Mouse (Mus musculus) limb, embryonic 13.5 days (tissue): Measurements from ENCODE around the gene Slmap. TPM values are rescaled to one million over a fixed set of nuclear protein-coding genes. Genes with fewer than 3 reads are reported as not detected.
"Not testable (repeated sequence)": the region's sequence is repeated elsewhere in the genome, so short reads cannot be mapped to it uniquely, and the experiment has no call there.

Experiments used
- ATAC-seq: fragments of 200-750 bp; cut with Nextera tagmentation; 2 replicates; pipeline ENCODE4 v1.8.0; 2017; ENCODE audit warnings: low read depth, moderate number of reproducible peaks, moderate TSS enrichment; ENCODE audit not compliant: low FRiP score
- H3K27ac ChIP-seq: fragments of 300-500 bp; sonication (generic); 2 replicates; pipeline ENCODE4 v1.5.1; 2015; ENCODE audit warnings: inconsistent platforms, mild to moderate bottlenecking, moderate library complexity
- H3K27me3 ChIP-seq: fragments of 300-500 bp; sonication (generic); 2 replicates; pipeline ENCODE4 v1.6.1; 2015; ENCODE audit warnings: mild to moderate bottlenecking, inconsistent platforms
- H3K36me3 ChIP-seq: fragments of 300-500 bp; sonication (generic); 2 replicates; pipeline ENCODE4 v1.6.1; 2015; ENCODE audit warnings: inconsistent platforms, mild to moderate bottlenecking, moderate library complexity
- H3K4me1 ChIP-seq: fragments of 300-500 bp; sonication (generic); 2 replicates; pipeline ENCODE4 v1.6.1; 2015; ENCODE audit warnings: inconsistent platforms
- H3K4me2 ChIP-seq: fragments of 300-500 bp; sonication (generic); replicated peaks from 2 replicates; pipeline ENCODE4 v1.6.1; 2015; ENCODE audit warnings: inconsistent platforms, mild to moderate bottlenecking, moderate library complexity
- H3K4me3 ChIP-seq: fragments of 300-500 bp; sonication (generic); 2 replicates; pipeline ENCODE4 v1.5.1; 2015; ENCODE audit warnings: moderate library complexity, mild to moderate bottlenecking, inconsistent platforms
- H3K9ac ChIP-seq: fragments of 300-500 bp; sonication (generic); 2 replicates; pipeline ENCODE4 v1.6.1; 2015; ENCODE audit warnings: mild to moderate bottlenecking, inconsistent platforms
- H3K9me3 ChIP-seq: fragments of 300-500 bp; sonication (generic); 2 replicates; pipeline ENCODE4 v1.6.1; 2016; ENCODE audit warnings: inconsistent platforms
- WGBS: fragments of 180-500 bp; shearing (Covaris S2); methylation state at CpG from one replicate; pipeline ENCODE4 v1.1.7; 2015; 5-methylcytosine and 5-hydroxymethylcytosine counted together
- polyA plus RNA-seq: library from polyadenylated mRNA; unstranded; fragments of >200 nt; fragmentation: Nextera tagmentation; extraction: Ambion mirVana; gene quantifications from 2 replicates; pipeline ENCODE4 v1.2.1, GENCODE M21; 2015

The Slmap gene
- polyA plus RNA-seq, 1 experiment from 2014 or later = 16.4 TPM

GRCm38 (mm10) chr14:26530350-26530749, 4.4 kb downstream of the Slmap start:
- no peak overlapping the region for H3K9ac ChIP-seq
- peak overlapping the region; percentile 32 for H3K4me2 ChIP-seq
- no peak overlapping the region for H3K4me3 ChIP-seq
- no peak overlapping the region for H3K27ac ChIP-seq
- no peak for ATAC-seq
- H3K9me3 ChIP-seq = no peaks in the 10 kb centered on the region
- peaks cover 6% of the 10 kb centered on the region; the same call in 1 of the 2 replicates for H3K36me3 ChIP-seq
- H3K27me3 ChIP-seq = no peaks in the 10 kb centered on the region
- 68% methylated on average over 7 of the region's 7 CpGs for WGBS
- H3K4me1 ChIP-seq = peaks cover 44% of the 10 kb centered on the region

GRCm38 (mm10) chr14:26528296-26528695, 6.4 kb downstream of the Slmap start:
- H3K9me3 ChIP-seq = no peaks in the 10 kb centered on the region
- ATAC-seq = no peak

GRCm38 (mm10) chr14:26525955-26526354, 8.8 kb downstream of the Slmap start:
- peaks cover 24% of the 10 kb centered on the region for H3K4me1 ChIP-seq
- 58% methylated on average over 3 of the region's 3 CpGs for WGBS
- H3K27me3 ChIP-seq = no peaks in the 10 kb centered on the region
- H3K4me3 ChIP-seq = no peak overlapping the region
- H3K27ac ChIP-seq = no peak overlapping the region
- H3K9ac ChIP-seq = no peak overlapping the region
- no peak overlapping the region for H3K4me2 ChIP-seq
- H3K9me3 ChIP-seq = no peaks in the 10 kb centered on the region
- peaks cover 6% of the 10 kb centered on the region for H3K36me3 ChIP-seq
- no peak for ATAC-seq

More at GRCm38 (mm10) chr14:26528296-26528695, 6.4 kb downstream of the Slmap start:
- Histone ChIP-seq H3K4me1 (peaks cover 41% of the 10 kb centered on the region), H3K4me2 (no peak overlapping the region), H3K36me3 (peaks cover 6% of the 10 kb centered on the region), H3K27me3 (no peaks in the 10 kb centered on the region), H3K9ac (no peak overlapping the region), H3K4me3 (no peak overlapping the region), H3K27ac (no peak overlapping the region)
- 73% methylated on average over 2 of the region's 2 CpGs for whole genome bisulfite sequencing

GRCm38 (mm10) chr14:26523082-26523481, 11.6 kb downstream of the Slmap start:
- no peaks in the 10 kb centered on the region for H3K9me3 ChIP-seq
- H3K27ac ChIP-seq = no peak overlapping the region
- no peak for ATAC-seq
- H3K4me1 ChIP-seq = no peaks in the 10 kb centered on the region
- no peak overlapping the region for H3K4me3 ChIP-seq
- no peak overlapping the region for H3K4me2 ChIP-seq
- H3K36me3 ChIP-seq = peaks cover 8% of the 10 kb centered on the region
- WGBS = 68% methylated on average over 2 of the region's 2 CpGs
- H3K27me3 ChIP-seq = no peaks in the 10 kb centered on the region
- H3K9ac ChIP-seq = no peak overlapping the region

GRCm38 (mm10) chr14:26519831-26520230, 14.9 kb downstream of the Slmap start:
- 88% methylated on average over 4 of the region's 4 CpGs for WGBS
- Histone ChIP-seq H3K27ac (no peak overlapping the region), H3K4me2 (no peak overlapping the region), H3K27me3 (no peaks in the 10 kb centered on the region), H3K36me3 (peaks cover 4% of the 10 kb centered on the region; the same call in 1 of the 2 replicates), H3K9me3 (no peaks in the 10 kb centered on the region), H3K9ac (no peak overlapping the region), H3K4me1 (peaks cover 3% of the 10 kb centered on the region), H3K4me3 (no peak overlapping the region)
- no peak for ATAC-seq

- no peaks in the 10 kb centered on the region for H3K27me3 ChIP-seq
- H3K4me3 ChIP-seq = no peak overlapping the region
- H3K36me3 ChIP-seq = 0 out of 2 replicates have a peak, but pooled peaks cover 4% of the 10 kb centered on the region
- no peak for ATAC-seq
- no peak overlapping the region for H3K27ac ChIP-seq
- H3K4me1 ChIP-seq = peaks cover 3% of the 10 kb centered on the region
- no peak overlapping the region for H3K9ac ChIP-seq
- 85% methylated on average over 4 of the region's 4 CpGs for WGBS
- no peaks in the 10 kb centered on the region for H3K9me3 ChIP-seq
- no peak overlapping the region for H3K4me2 ChIP-seq
Measured at GRCm38 (mm10) chr14:26517843-26518242, 16.9 kb downstream of the Slmap start.

GRCm38 (mm10) chr14:26516232-26516631, 18.5 kb downstream of the Slmap start:
- not testable (repeated sequence) for H3K4me1 ChIP-seq, H3K27me3 ChIP-seq, H3K36me3 ChIP-seq, H3K4me3 ChIP-seq, ATAC-seq, H3K9me3 ChIP-seq, H3K27ac ChIP-seq, H3K9ac ChIP-seq, H3K4me2 ChIP-seq
- 82% methylated on average over 2 of the region's 2 CpGs for WGBS

GRCm38 (mm10) chr14:26515802-26516201, 18.9 kb downstream of the Slmap start:
- H3K27ac ChIP-seq = no peak overlapping the region
- 75% methylated on average over 9 of the region's 9 CpGs for WGBS
- H3K36me3 ChIP-seq = 0 out of 2 replicates have a peak, but pooled peaks cover 4% of the 10 kb centered on the region
- no peaks in the 10 kb centered on the region for H3K9me3 ChIP-seq
- no peaks in the 10 kb centered on the region for H3K27me3 ChIP-seq
- no peak overlapping the region for H3K4me2 ChIP-seq
- no peak overlapping the region for H3K4me3 ChIP-seq
- H3K4me1 ChIP-seq = peaks cover 3% of the 10 kb centered on the region
- H3K9ac ChIP-seq = no peak overlapping the region
- no peak for ATAC-seq

GRCm38 (mm10) chr14:26510545-26510944, 24.2 kb downstream of the Slmap start:
- no peaks in the 10 kb centered on the region for H3K9me3 ChIP-seq
- no peak for ATAC-seq
- H3K27me3 ChIP-seq = no peaks in the 10 kb centered on the region
- H3K27ac ChIP-seq = no peak overlapping the region
- peaks cover 9% of the 10 kb centered on the region for H3K4me1 ChIP-seq
- H3K4me2 ChIP-seq = no peak overlapping the region
- H3K4me3 ChIP-seq = no peak overlapping the region
- no peak overlapping the region for H3K9ac ChIP-seq
- no peaks in the 10 kb centered on the region for H3K36me3 ChIP-seq
- WGBS = 83% methylated on average over 2 of the region's 2 CpGs

- Histone ChIP-seq H3K4me1 (peaks cover 9% of the 10 kb centered on the region), H3K4me3 (no peak overlapping the region), H3K4me2 (no peak overlapping the region), H3K9ac (no peak overlapping the region), H3K27ac (no peak overlapping the region), H3K9me3 (no peaks in the 10 kb centered on the region), H3K36me3 (no peaks in the 10 kb centered on the region), H3K27me3 (no peaks in the 10 kb centered on the region)
- 69% methylated on average over 6 of the region's 6 CpGs for WGBS
- no peak for ATAC-seq
Measured at GRCm38 (mm10) chr14:26508150-26508549, 26.6 kb downstream of the Slmap start.

- 57% methylated on average over 4 of the region's 4 CpGs for whole genome bisulfite sequencing
- H3K9me3 ChIP-seq = no peaks in the 10 kb centered on the region
- H3K36me3 ChIP-seq = no peaks in the 10 kb centered on the region
- H3K27me3 ChIP-seq = no peaks in the 10 kb centered on the region
- peaks cover 9% of the 10 kb centered on the region for H3K4me1 ChIP-seq
- no peak overlapping the region for H3K9ac ChIP-seq
- no peak overlapping the region for H3K27ac ChIP-seq
- H3K4me3 ChIP-seq = no peak overlapping the region
- H3K4me2 ChIP-seq = no peak overlapping the region
- no peak for ATAC-seq
Measured at GRCm38 (mm10) chr14:26507361-26507760, 27.4 kb downstream of the Slmap start.

GRCm38 (mm10) chr14:26504541-26504940, 30.2 kb downstream of the Slmap start:
- no peaks in the 10 kb centered on the region for H3K27me3 ChIP-seq
- 93% methylated on average over 4 of the region's 4 CpGs for WGBS
- no peak overlapping the region for H3K27ac ChIP-seq
- H3K4me1 ChIP-seq = peaks cover 9% of the 10 kb centered on the region
- H3K36me3 ChIP-seq = no peaks in the 10 kb centered on the region
- H3K9me3 ChIP-seq = no peaks in the 10 kb centered on the region
- H3K9ac ChIP-seq = no peak overlapping the region
- no peak for ATAC-seq
- H3K4me2 ChIP-seq = no peak overlapping the region
- no peak overlapping the region for H3K4me3 ChIP-seq

- Histone ChIP-seq H3K4me2 (no peak overlapping the region), H3K27me3 (no peaks in the 10 kb centered on the region), H3K4me3 (no peak overlapping the region), H3K36me3 (no peaks in the 10 kb centered on the region), H3K27ac (no peak overlapping the region), H3K9me3 (no peaks in the 10 kb centered on the region), H3K4me1 (no peaks in the 10 kb centered on the region), H3K9ac (no peak overlapping the region)
- 93% methylated on average over 2 of the region's 2 CpGs for WGBS
- no peak for ATAC-seq
Measured at GRCm38 (mm10) chr14:26500136-26500933, 34.4 kb downstream of the Slmap start.
